Comparison of ENCODE assay signal across 10 mouse cellular contexts in genomic region chr16:89954525-89954924, GRCm38 (mm10).
DNase-seq lines count a peak whose midpoint lies in the region; ATAC-seq and TF ChIP-seq lines count a peak whose summit lies in the region.
"Had no signal": no experiment of that assay in that cellular context is flagged by ENCODE, and none has a peak within 500 bp of the region (broad histone marks: within the 10 kb centered on the region; RNA-seq: fewer than 3 reads in every experiment).

No protein-coding gene starts in this region.

- no peaks in the 10 kb centered on the region for H3K36me3 ChIP-seq in ES-Bruce4 (ENCODE audit: control insufficient read depth, insufficient read depth, low read length, poor library complexity, severe bottlenecking)
- H3K36me3 ChIP-seq in kidney, embryonic 14.5 days (ENCODE audit: control insufficient read depth, insufficient read depth, low read length): no peaks in the 10 kb centered on the region
- H3K36me3 ChIP-seq in lung, embryonic 15.5 days: no peaks in the 10 kb centered on the region
- H3K36me3 ChIP-seq in midbrain, postnatal 0 days (ENCODE audit: insufficient read depth, low read length): no peaks in the 10 kb centered on the region
- H3K36me3 ChIP-seq: liver, embryonic 15.5 days had no signal

- no peak for TF ChIP-seq CTCF in ES-Bruce4 (IDR thresholded peaks at IDR 0.05; ENCODE audit: low read depth, low read length)
- no peak for TF ChIP-seq CTCF in midbrain, postnatal 0 days (IDR thresholded peaks at IDR 0.05)

- H3K4me1 ChIP-seq in ES-Bruce4 (ENCODE audit: control insufficient read depth, insufficient read depth, low read length): peaks cover 7% of the 10 kb centered on the region
- H3K4me1 ChIP-seq in kidney, embryonic 14.5 days (ENCODE audit: control insufficient read depth, insufficient read depth, low read length): peaks cover 6% of the 10 kb centered on the region
- peaks cover 28% of the 10 kb centered on the region for H3K4me1 ChIP-seq in lung, embryonic 15.5 days
- H3K4me1 ChIP-seq in midbrain, postnatal 0 days (ENCODE audit: insufficient read depth, low read length): no peaks in the 10 kb centered on the region
- H3K4me1 ChIP-seq: liver, embryonic 15.5 days had no signal

- peak; percentile 58 for ATAC-seq in kidney, embryonic 14.5 days (ENCODE audit: low FRiP score, low TSS enrichment)
- ATAC-seq in lung, embryonic 15.5 days (ENCODE audit: borderline replicate concordance, extremely low read depth, low FRiP score, low TSS enrichment): peak; percentile 58; the same call in 1 of the 2 replicates
- no peak for ATAC-seq in midbrain, postnatal 0 days (ENCODE audit: low FRiP score)
- no peak for ATAC-seq in megakaryocyte, adult 5-6 weeks (ENCODE audit: poor library complexity, severe bottlenecking)

- H3K9me3 ChIP-seq in ES-Bruce4 (replicated peaks; ENCODE audit: control insufficient read depth, insufficient read depth, low read length, poor library complexity, severe bottlenecking): no peaks in the 10 kb centered on the region
- no peaks in the 10 kb centered on the region for H3K9me3 ChIP-seq in kidney, embryonic 14.5 days (ENCODE audit: control insufficient read depth, low read length)
- no peaks in the 10 kb centered on the region for H3K9me3 ChIP-seq in lung, embryonic 15.5 days
- H3K9me3 ChIP-seq in midbrain, postnatal 0 days (ENCODE audit: low read length): no peaks in the 10 kb centered on the region
- H3K9me3 ChIP-seq: liver, embryonic 15.5 days had no signal

- WGBS in kidney, embryonic 14.5 days: 56% methylated on average over 8 of the region's 8 CpGs
- WGBS in lung, embryonic 15.5 days: 57% methylated on average over 8 of the region's 8 CpGs
- WGBS in midbrain, postnatal 0 days: 73% methylated on average over 8 of the region's 8 CpGs

- no peaks in the 10 kb centered on the region for H3K27me3 ChIP-seq in ES-Bruce4 (ENCODE audit: control insufficient read depth, insufficient read depth, low read length, poor library complexity, severe bottlenecking)
- no peaks in the 10 kb centered on the region for H3K27me3 ChIP-seq in kidney, embryonic 14.5 days (ENCODE audit: control insufficient read depth, insufficient read depth, low read length)
- H3K27me3 ChIP-seq in lung, embryonic 15.5 days: peaks cover 4% of the 10 kb centered on the region; the same call in 1 of the 2 replicates
- no peaks in the 10 kb centered on the region for H3K27me3 ChIP-seq in midbrain, postnatal 0 days (ENCODE audit: insufficient read depth, low read length)

- peak; percentile 47 for DNase-seq in ZHBTc4 (ENCODE audit: low read depth, low spot score)
- no peak for DNase-seq in cerebellum, adult 9-10 months
- DNase-seq in ovary, postnatal 10 days (ENCODE audit: low spot score): no peak
- DNase-seq in midbrain, postnatal 0 days (ENCODE audit: low spot score): no peak

- no peak overlapping the region for H3K9ac ChIP-seq in ES-Bruce4 (ENCODE audit: low read depth, poor library complexity, severe bottlenecking)
- no peak overlapping the region for H3K9ac ChIP-seq in kidney, embryonic 14.5 days (ENCODE audit: low read depth, low read length)
- H3K9ac ChIP-seq in lung, embryonic 15.5 days: no peak overlapping the region
- H3K9ac ChIP-seq in midbrain, postnatal 0 days (replicated peaks; ENCODE audit: low read length, poor library complexity, severe bottlenecking): no peak overlapping the region
- H3K9ac ChIP-seq: hindbrain, embryonic 14.5 days; liver, embryonic 15.5 days had no signal

- H3K4me2 ChIP-seq in kidney, embryonic 14.5 days (replicated peaks; ENCODE audit: low read depth, low read length): no peak overlapping the region
- H3K4me2 ChIP-seq in lung, embryonic 15.5 days: no peak overlapping the region
- no peak overlapping the region for H3K4me2 ChIP-seq in midbrain, postnatal 0 days (ENCODE audit: low read depth, low read length, poor library complexity, severe bottlenecking)
- H3K4me2 ChIP-seq: hindbrain, embryonic 14.5 days; liver, embryonic 15.5 days had no signal

- TF ChIP-seq POLR2A in ES-Bruce4 (IDR thresholded peaks at IDR 0.05; ENCODE audit: insufficient read depth, low read length): no peak

- H3K27ac ChIP-seq in ES-Bruce4 (ENCODE audit: insufficient read depth, low read length): peak overlapping the region; percentile 68
- H3K27ac ChIP-seq in kidney, embryonic 14.5 days (ENCODE audit: low read depth, low read length): 0 out of 2 replicates have a peak overlapping the region, but pooled peaks have one; percentile 26
- H3K27ac ChIP-seq in lung, embryonic 15.5 days: peak overlapping the region; percentile 26
- H3K27ac ChIP-seq in midbrain, postnatal 0 days (ENCODE audit: low read depth, low read length): no peak overlapping the region
- H3K27ac ChIP-seq: hindbrain, embryonic 14.5 days; liver, embryonic 15.5 days had no signal

- TF ChIP-seq EP300 in ES-Bruce4 (IDR thresholded peaks at IDR 0.05; ENCODE audit: insufficient read depth, low read depth, low read length): peak; percentile 82

- peak overlapping the region; percentile 7; the same call in 1 of the 2 replicates for H3K4me3 ChIP-seq in ES-Bruce4 (ENCODE audit: low read depth, low read length)
- H3K4me3 ChIP-seq in kidney, embryonic 14.5 days (ENCODE audit: low read length): no peak overlapping the region
- H3K4me3 ChIP-seq in lung, embryonic 15.5 days: no peak overlapping the region
- H3K4me3 ChIP-seq in midbrain, postnatal 0 days (ENCODE audit: low read depth, low read length): no peak overlapping the region
- H3K4me3 ChIP-seq: liver, embryonic 15.5 days had no signal

Comparison
In these comparisons a context has a peak if more than half of its experiments do, and no peak if none do; other contexts are left out.
1. ATAC-seq: peak in kidney, embryonic 14.5 days (single experiment) and lung, embryonic 15.5 days (single experiment); none in midbrain, postnatal 0 days (single experiment) and megakaryocyte, adult 5-6 weeks (single experiment).